Mouse (Mus musculus): ENCODE data around the gene Gm9964.

DNA sequence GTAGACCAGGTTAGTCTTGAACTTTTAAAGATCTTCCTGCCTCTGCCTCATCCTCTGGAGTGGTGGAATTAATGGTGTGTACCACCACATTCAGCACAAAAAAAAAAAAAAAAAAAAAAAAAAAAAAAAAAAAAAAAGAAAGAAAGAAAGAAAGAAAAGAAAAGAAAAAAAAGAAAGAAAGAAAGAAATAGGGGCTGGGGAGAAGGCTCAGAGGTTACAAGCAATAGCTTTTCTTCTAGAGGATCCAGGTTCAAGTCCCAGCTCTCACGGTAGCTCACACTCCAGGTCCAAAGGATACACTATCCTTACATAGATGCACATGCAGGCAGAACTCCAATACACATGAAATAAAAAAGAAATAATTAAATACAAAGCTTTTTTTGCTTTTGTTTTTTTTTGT is 32.9 kb upstream of the Gm9964 start:
- TF ChIP-seq CTCF (conservative IDR thresholded peaks at IDR 0.05; ENCODE audit: insufficient read depth, insufficient read length, low read depth, low read length) = no peak
- no peak for TF ChIP-seq POLR2A (IDR thresholded peaks at IDR 0.05; ENCODE audit: low read depth, low read length)
